20 mouse cellular contexts compared by ENCODE assay signal in the genomic region with DNA sequence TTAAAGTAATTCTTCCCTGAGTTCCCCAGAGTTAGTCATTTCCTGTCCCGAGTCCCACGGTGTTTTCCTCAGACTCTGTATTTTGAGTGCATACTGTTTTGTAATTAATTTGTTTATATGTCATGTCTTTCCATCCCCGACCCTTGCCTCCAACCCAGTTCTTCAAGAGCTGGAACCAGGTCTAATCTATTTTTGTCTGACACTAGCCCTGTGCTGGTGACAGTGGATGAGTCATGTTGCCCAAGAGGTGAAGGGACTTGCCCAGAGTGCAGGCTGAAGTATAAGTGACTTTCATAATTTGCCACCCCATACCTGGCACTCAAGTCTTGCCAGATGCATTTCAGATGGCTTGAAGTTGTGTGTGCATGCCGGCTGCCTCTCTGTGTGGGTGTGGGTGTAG.
DNase-seq lines count a peak whose midpoint lies in the region; ATAC-seq and TF ChIP-seq lines count a peak whose summit lies in the region.
"Had no signal": no experiment of that assay in that cellular context is flagged by ENCODE, and none has a peak within 500 bp of the region (broad histone marks: within the 10 kb centered on the region; RNA-seq: fewer than 3 reads in every experiment).

No protein-coding gene starts in this region.

- H3K9me3 ChIP-seq in lung, embryonic 15.5 days, result no peaks in the 10 kb centered on the region
- no peaks in the 10 kb centered on the region for H3K9me3 ChIP-seq in liver, embryonic 11.5 days (ENCODE audit: control insufficient read depth, low read length)
- H3K9me3 ChIP-seq: embryonic facial prominence, embryonic 13.5 days; forebrain, embryonic 10.5 days; heart, embryonic 15.5 days had no signal

- no peak for TF ChIP-seq CTCF in gastrocnemius, adult 2 months (IDR thresholded peaks at IDR 0.05)

- no peak overlapping the region for H3K9ac ChIP-seq in lung, embryonic 15.5 days
- H3K9ac ChIP-seq in liver, embryonic 11.5 days (ENCODE audit: low read depth, low read length), result no peak overlapping the region
- H3K9ac ChIP-seq: embryonic facial prominence, embryonic 13.5 days; heart, embryonic 15.5 days; hindbrain, embryonic 14.5 days had no signal

- no peak overlapping the region for H3K4me2 ChIP-seq in lung, embryonic 15.5 days
- H3K4me2 ChIP-seq in liver, embryonic 11.5 days, result no peak overlapping the region
- H3K4me2 ChIP-seq: embryonic facial prominence, embryonic 13.5 days; heart, embryonic 15.5 days; hindbrain, embryonic 14.5 days; midbrain, embryonic 11.5 days had no signal

- H3K4me1 ChIP-seq in lung, embryonic 15.5 days, result peaks cover 40% of the 10 kb centered on the region
- peaks cover 17% of the 10 kb centered on the region for H3K4me1 ChIP-seq in liver, embryonic 11.5 days (replicated peaks; ENCODE audit: control insufficient read depth, insufficient read depth, low read length)

- H3K36me3 ChIP-seq in lung, embryonic 15.5 days, result no peaks in the 10 kb centered on the region
- no peaks in the 10 kb centered on the region for H3K36me3 ChIP-seq in liver, embryonic 11.5 days (ENCODE audit: control insufficient read depth, insufficient read depth, low read length)
- H3K36me3 ChIP-seq: G1E; heart, embryonic 15.5 days had no signal

- intact Hi-C loops in gastrocnemius, adult 2 months (cut with DNase I), result no loop called here
- intact Hi-C loops in gastrocnemius, postnatal 36 days (cut with DNase I), result no loop called here

- H3K4me3 ChIP-seq in gastrocnemius, adult 2 months, result no peak overlapping the region
- H3K4me3 ChIP-seq in lung, embryonic 15.5 days, result no peak overlapping the region
- no peak overlapping the region for H3K4me3 ChIP-seq in liver, embryonic 11.5 days (ENCODE audit: low read depth, low read length)
- H3K4me3 ChIP-seq: embryonic facial prominence, embryonic 13.5 days; forebrain, embryonic 10.5 days; heart, embryonic 15.5 days had no signal

- no peak for DNase-seq in gastrocnemius, adult 2 months
- DNase-seq in gastrocnemius, postnatal 36 days, result no peak
- DNase-seq in lung, postnatal 10 days, result no peak
- DNase-seq in natural killer cell, adult 2 months (ENCODE audit: low spot score in 2 of 2), result peak; percentile 22 to 42
- DNase-seq in layer of hippocampus, postnatal 10 days (ENCODE audit: low spot score in 2 of 2), result no peak
- DNase-seq in liver, embryonic 11.5 days (ENCODE audit: low spot score), result no peak
- DNase-seq: cerebellum, postnatal 14 days; gastrocnemius, postnatal 25 days; kidney, adult 9 months; liver; lung, postnatal 14 days; thymus, adult 2 months had no signal

- no peak for ATAC-seq in lung, embryonic 15.5 days (ENCODE audit: borderline replicate concordance, extremely low read depth, low FRiP score, low TSS enrichment)
- 0 out of 2 replicates have a peak, but pooled peaks have one; percentile 11 for ATAC-seq in common myeloid progenitor, adult 5-6 weeks (replicated peaks; ENCODE audit: low read depth, poor library complexity, severe bottlenecking)
- ATAC-seq in liver, embryonic 11.5 days (replicated peaks; ENCODE audit: low FRiP score), result no peak

- 44% methylated on average over 4 of the region's 4 CpGs for WGBS in lung, embryonic 15.5 days
- WGBS in liver, embryonic 11.5 days, result 66% methylated on average over 4 of the region's 4 CpGs

- peak overlapping the region; percentile 71 for H3K27ac ChIP-seq in gastrocnemius, adult 2 months
- H3K27ac ChIP-seq in lung, embryonic 15.5 days, result 0 out of 2 replicates have a peak overlapping the region, but pooled peaks have one; percentile 36
- no peak overlapping the region for H3K27ac ChIP-seq in liver, embryonic 11.5 days (ENCODE audit: low read depth, low read length)
- H3K27ac ChIP-seq: embryonic facial prominence, embryonic 13.5 days; forebrain, embryonic 10.5 days; heart, embryonic 15.5 days; hindbrain, embryonic 14.5 days had no signal

- H3K27me3 ChIP-seq in lung, embryonic 15.5 days, result no peaks in the 10 kb centered on the region
- no peaks in the 10 kb centered on the region for H3K27me3 ChIP-seq in liver, embryonic 11.5 days (replicated peaks; ENCODE audit: control insufficient read depth, insufficient read depth, low read length)
- H3K27me3 ChIP-seq: embryonic facial prominence, embryonic 13.5 days; heart, embryonic 15.5 days had no signal

Comparison
In these comparisons a context has a peak if more than half of its experiments do, and no peak if none do; other contexts are left out.
1. DNase-seq: peak in natural killer cell, adult 2 months (2 of 2); none in gastrocnemius, adult 2 months (single experiment), gastrocnemius, postnatal 36 days (0 of 2), lung, postnatal 10 days (single experiment), layer of hippocampus, postnatal 10 days (0 of 2) and liver, embryonic 11.5 days (single experiment).